Comparison of ENCODE assay signal across 7 mouse cellular contexts in the genomic region with DNA sequence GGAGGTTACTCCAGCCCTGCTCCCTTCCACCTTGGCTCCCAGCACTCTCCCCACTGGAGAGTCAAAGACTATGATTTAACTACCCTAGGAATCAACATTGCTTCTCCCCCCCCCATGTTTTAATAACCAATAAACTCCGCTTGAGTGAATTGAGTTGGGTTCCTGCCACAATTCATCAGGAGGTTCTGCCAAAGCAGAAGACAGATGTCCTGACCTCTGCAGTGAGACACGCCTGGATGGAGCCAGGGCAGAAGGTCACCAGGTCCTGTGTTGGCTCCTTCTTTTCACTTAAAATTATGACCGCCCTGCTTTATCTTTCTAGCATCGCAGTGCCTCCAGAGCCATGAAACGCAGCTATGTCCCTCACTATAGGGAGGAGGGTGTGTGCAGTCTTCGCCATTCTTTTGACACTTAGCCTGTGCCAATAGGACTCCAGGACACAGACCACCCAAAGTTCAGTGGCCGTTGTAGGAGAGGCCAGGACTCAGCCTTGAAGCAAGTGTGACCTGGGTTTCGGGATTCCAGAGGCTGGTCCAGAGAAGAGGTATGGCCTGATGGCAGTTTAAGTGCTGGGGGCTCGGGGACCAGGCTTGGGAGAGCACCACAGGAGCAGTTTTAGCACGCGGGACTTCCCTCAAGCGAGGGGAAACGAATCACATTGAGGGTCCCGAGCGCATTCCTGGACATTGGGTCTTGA. TPM values are rescaled to one million over a fixed set of nuclear protein-coding genes. Genes with fewer than 3 reads are reported as not detected.
DNase-seq lines count a peak whose midpoint lies in the region; ATAC-seq and TF ChIP-seq lines count a peak whose summit lies in the region.

No protein-coding gene starts in this region.

- H3K27me3 ChIP-seq in ES-Bruce4 (ENCODE audit: control insufficient read depth, insufficient read depth, low read length, poor library complexity, severe bottlenecking) = peaks cover 5% of the 10 kb centered on the region; the same call in 1 of the 2 replicates
- H3K27me3 ChIP-seq in hindbrain, postnatal 0 days (ENCODE audit: insufficient read depth, low read length) = no peaks in the 10 kb centered on the region
- H3K27me3 ChIP-seq in liver, embryonic 15.5 days = peaks cover 66% of the 10 kb centered on the region

- TF ChIP-seq POLR2A in ES-Bruce4 (IDR thresholded peaks at IDR 0.05; ENCODE audit: insufficient read depth, low read length) = no peak

- H3K36me3 ChIP-seq in ES-Bruce4 (ENCODE audit: control insufficient read depth, insufficient read depth, low read length, poor library complexity, severe bottlenecking) = no peaks in the 10 kb centered on the region
- no peaks in the 10 kb centered on the region for H3K36me3 ChIP-seq in hindbrain, postnatal 0 days (ENCODE audit: insufficient read depth, low read length)
- no peaks in the 10 kb centered on the region for H3K36me3 ChIP-seq in liver, embryonic 15.5 days (replicated peaks)

- H3K9me3 ChIP-seq in ES-Bruce4 (replicated peaks; ENCODE audit: control insufficient read depth, insufficient read depth, low read length, poor library complexity, severe bottlenecking) = no peaks in the 10 kb centered on the region
- peaks cover 5% of the 10 kb centered on the region; the same call in 1 of the 2 replicates for H3K9me3 ChIP-seq in hindbrain, postnatal 0 days (ENCODE audit: low read length)
- no peaks in the 10 kb centered on the region for H3K9me3 ChIP-seq in liver, embryonic 15.5 days (replicated peaks)

- peak; percentile 44 for DNase-seq in R1 (ENCODE audit: low read depth, low spot score)
- no peak for DNase-seq in hindbrain, postnatal 0 days (ENCODE audit: low spot score)
- DNase-seq in adrenal gland, postnatal 14 days = no peak
- DNase-seq in thymus, adult 18-20 months = no peak
- no peak for DNase-seq in natural killer cell, adult 2 months (ENCODE audit: low spot score in 2 of 2)

- peak overlapping the region; percentile 90 for H3K4me2 ChIP-seq in hindbrain, postnatal 0 days (ENCODE audit: low read depth, low read length)
- peak overlapping the region; percentile 87 for H3K4me2 ChIP-seq in liver, embryonic 15.5 days

- no peak for TF ChIP-seq CTCF in ES-Bruce4 (IDR thresholded peaks at IDR 0.05; ENCODE audit: low read depth, low read length)
- TF ChIP-seq CTCF in hindbrain, postnatal 0 days (IDR thresholded peaks at IDR 0.05; ENCODE audit: low read depth) = no peak

- peak; percentile 10; the same call in 1 of the 2 replicates for ATAC-seq in hindbrain, postnatal 0 days
- ATAC-seq in liver, embryonic 15.5 days (ENCODE audit: insufficient read depth) = no peak

- H3K27ac ChIP-seq in ES-Bruce4 (ENCODE audit: insufficient read depth, low read length) = no peak overlapping the region
- H3K27ac ChIP-seq in hindbrain, postnatal 0 days = peak overlapping the region; percentile 72; the same call in 1 of the 2 replicates
- no peak overlapping the region for H3K27ac ChIP-seq in liver, embryonic 15.5 days (replicated peaks)

- 20% methylated on average over 15 of the region's 15 CpGs for WGBS in hindbrain, postnatal 0 days
- WGBS in liver, embryonic 15.5 days (ENCODE audit: insufficient replicate concordance) = 27% methylated on average over 15 of the region's 15 CpGs

- peak overlapping the region; percentile 61 for H3K4me3 ChIP-seq in ES-Bruce4 (ENCODE audit: low read depth, low read length)
- H3K4me3 ChIP-seq in hindbrain, postnatal 0 days (ENCODE audit: low read length) = peak overlapping the region; percentile 71
- peak overlapping the region; percentile 54 for H3K4me3 ChIP-seq in liver, embryonic 15.5 days (replicated peaks)

- no peaks in the 10 kb centered on the region for H3K4me1 ChIP-seq in ES-Bruce4 (ENCODE audit: control insufficient read depth, insufficient read depth, low read length)
- H3K4me1 ChIP-seq in hindbrain, postnatal 0 days (ENCODE audit: insufficient read depth, low read length) = no peaks in the 10 kb centered on the region
- H3K4me1 ChIP-seq in liver, embryonic 15.5 days (replicated peaks) = peaks cover 6% of the 10 kb centered on the region

- H3K9ac ChIP-seq in ES-Bruce4 (ENCODE audit: low read depth, poor library complexity, severe bottlenecking) = 0 out of 2 replicates have a peak overlapping the region, but pooled peaks have one; percentile 45
- H3K9ac ChIP-seq in hindbrain, postnatal 0 days (replicated peaks; ENCODE audit: low read length) = peak overlapping the region; percentile 80
- H3K9ac ChIP-seq in liver, embryonic 15.5 days = no peak overlapping the region

- TF ChIP-seq EP300 in ES-Bruce4 (IDR thresholded peaks at IDR 0.05; ENCODE audit: insufficient read depth, low read depth, low read length) = no peak

RNA-seq across cellular contexts. Expression of gene Rasgef1c, which starts 0.5 kb away (rescaled TPM):
- not detected in 2 replicates for polyA plus RNA-seq in ES-Bruce4 (2011; ENCODE audit: insufficient read depth, insufficient read length, low read depth, missing spikeins)
- 50.2 and 53.9 TPM in 2 replicates for total RNA-seq in hindbrain, postnatal 0 days (2014; rRNA removed)
- 44.9 and 45.2 TPM in 2 replicates for polyA plus RNA-seq in hindbrain, postnatal 0 days (2015; fragmentation: Nextera tagmentation; extraction: Ambion mirVana)
- 0.05 TPM in 1 of 2 replicates, not detected in the other for polyA plus RNA-seq in liver, embryonic 15.5 days (2015; fragmentation: Nextera tagmentation; extraction: Ambion mirVana)
- 1.3 and 1.5 TPM in 2 replicates for total RNA-seq in adrenal gland, postnatal 14 days (2021)

RNA-seq across cellular contexts. Expression of gene Mapk9, which starts 54.6 kb away (rescaled TPM):
- polyA plus RNA-seq in ES-Bruce4 (2011; ENCODE audit: insufficient read depth, insufficient read length, low read depth, missing spikeins) = 47.5 and 50.7 TPM in 2 replicates
- 124 and 127 TPM in 2 replicates for total RNA-seq in hindbrain, postnatal 0 days (2014; rRNA removed)
- 66.4 and 70.4 TPM in 2 replicates for polyA plus RNA-seq in hindbrain, postnatal 0 days (2015; fragmentation: Nextera tagmentation; extraction: Ambion mirVana)
- polyA plus RNA-seq in liver, embryonic 15.5 days (2015; fragmentation: Nextera tagmentation; extraction: Ambion mirVana) = 16.7 and 16.9 TPM in 2 replicates
- 59.6 and 61.1 TPM in 2 replicates for total RNA-seq in adrenal gland, postnatal 14 days (2021)

Comparison
In these comparisons a context has a peak if more than half of its experiments do, and no peak if none do; other contexts are left out.
1. RNA of gene Rasgef1c, which starts 0.5 kb away (polyA plus RNA-seq): 44.9 to 45.2 TPM in hindbrain, postnatal 0 days; 0.05 TPM in liver, embryonic 15.5 days and not detected in ES-Bruce4; every median in the first group is over 10 times any median in the second.
2. Peak in every context shown above with its lines, with median percentiles within 50 percentile points of each other: H3K4me3 ChIP-seq.